Mouse (Mus musculus) embryonic facial prominence, embryonic 11.5 days (tissue): ENCODE results near the gene Myl3. TPM values are rescaled to one million over a fixed set of nuclear protein-coding genes. Genes with fewer than 3 reads are reported as not detected.
A peak's percentile ranks its signal among the peaks of the same experiment; 100 is the strongest.

Experiments
- ATAC-seq: fragments of 200-750 bp; cut with Nextera tagmentation; replicated peaks from 2 replicates; pipeline ENCODE4 v1.8.0; 2017; ENCODE audit warnings: low read depth; ENCODE audit not compliant: insufficient number of reproducible peaks, low FRiP score, low TSS enrichment
- DNase-seq: peaks from one replicate; pipeline ENCODE4 v3.0.0-alpha.2; 2015; ENCODE audit warnings: low spot score
- H3K27ac ChIP-seq: fragments of 300-500 bp; sonication (generic); replicated peaks from 2 replicates; pipeline ENCODE4 v1.5.1; 2014; ENCODE audit warnings: mild to moderate bottlenecking, low read depth, low read length, control low read depth
- H3K27me3 ChIP-seq: fragments of 300-500 bp; sonication (generic); 2 replicates; pipeline ENCODE4 v1.6.1; 2014; ENCODE audit warnings: mild to moderate bottlenecking, low read length, moderate library complexity, mixed read lengths; ENCODE audit not compliant: control insufficient read depth, insufficient read depth
- H3K36me3 ChIP-seq: fragments of 300-500 bp; sonication (generic); replicated peaks from 2 replicates; pipeline ENCODE4 v1.6.1; 2014; ENCODE audit warnings: low read depth, mild to moderate bottlenecking, low read length, moderate library complexity, mixed read lengths; ENCODE audit not compliant: control insufficient read depth, insufficient read depth
- H3K4me1 ChIP-seq: fragments of 300-500 bp; sonication (generic); 2 replicates; pipeline ENCODE4 v1.6.1; 2014; ENCODE audit warnings: low read length, mixed read lengths; ENCODE audit not compliant: control insufficient read depth, insufficient read depth
- H3K4me2 ChIP-seq: fragments of 300-500 bp; sonication (generic); 2 replicates; pipeline ENCODE4 v1.6.1; 2014; ENCODE audit warnings: low read depth, mild to moderate bottlenecking, control low read depth, low read length, moderate library complexity
- H3K4me3 ChIP-seq: fragments of 300-500 bp; sonication (generic); 2 replicates; pipeline ENCODE4 v1.5.1; 2014; ENCODE audit warnings: low read depth, low read length, control low read depth
- H3K9ac ChIP-seq: fragments of 300-500 bp; sonication (generic); replicated peaks from 2 replicates; pipeline ENCODE4 v1.6.1; 2014; ENCODE audit warnings: mild to moderate bottlenecking, control low read depth, low read length
- H3K9me3 ChIP-seq: fragments of 300-500 bp; sonication (generic); replicated peaks from 2 replicates; pipeline ENCODE4 v1.6.1; 2016; ENCODE audit warnings: mild to moderate bottlenecking, low read length, inconsistent platforms, mixed read lengths; ENCODE audit not compliant: control insufficient read depth
- WGBS: fragments of 180-500 bp; shearing (Covaris S2); extraction: QIAGEN DNeasy Blood & Tissue Kit; methylation state at CpG from one replicate; pipeline ENCODE4 v1.1.7; 2014; 5-methylcytosine and 5-hydroxymethylcytosine counted together
- polyA plus RNA-seq: library from polyadenylated mRNA; unstranded; fragments of >200 nt; fragmentation: Nextera tagmentation; extraction: Ambion mirVana; gene quantifications from 2 replicates; pipeline ENCODE4 v1.2.1, GENCODE M21; 2014

Gene Myl3
- polyA plus RNA-seq, 1 experiment from 2014 or later, result 14.9 TPM

DNA sequence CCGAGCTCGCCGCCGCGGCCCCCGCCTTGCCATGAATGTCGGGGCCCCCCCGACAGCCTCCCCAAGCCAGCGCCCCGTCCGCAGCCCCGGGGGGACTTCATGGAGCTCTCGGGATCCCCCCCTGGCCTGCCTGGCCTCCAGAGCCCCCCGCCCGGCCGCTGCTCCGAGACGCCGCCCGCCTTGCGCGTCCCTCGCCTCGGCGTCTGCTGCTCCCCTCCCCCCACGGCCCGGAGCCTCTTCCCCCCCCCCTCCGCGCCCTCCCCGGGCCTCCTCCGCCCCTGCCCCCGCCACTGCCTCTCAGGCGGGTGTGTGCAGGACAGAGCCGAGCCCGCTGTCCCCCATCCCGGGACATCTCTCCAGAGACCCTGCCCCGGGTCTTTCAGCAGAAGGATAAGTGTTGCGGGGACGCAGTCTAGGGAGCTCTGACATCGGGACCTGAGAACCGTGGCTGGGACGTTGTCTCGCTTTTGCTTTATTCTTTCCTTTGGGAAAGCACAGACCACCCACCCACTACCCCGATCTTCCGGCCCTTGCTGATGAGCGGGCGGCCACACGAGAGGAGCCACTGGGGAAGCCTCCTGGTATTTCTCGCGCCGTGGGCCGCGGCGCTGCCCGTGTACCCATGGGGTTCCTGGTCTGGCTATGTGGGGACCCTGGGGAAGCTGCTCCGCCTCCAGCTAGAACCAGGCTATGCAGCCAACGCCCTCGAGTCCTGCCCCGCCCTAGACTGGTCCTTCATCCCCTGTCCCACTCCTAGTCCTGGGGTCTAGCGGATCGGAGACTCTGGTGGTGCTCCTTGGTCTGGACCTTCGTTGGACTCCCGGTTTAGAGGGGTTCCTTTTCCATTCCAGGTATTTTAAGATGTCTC is 2.0 kb downstream of the Myl3 start:
- Histone ChIP-seq H3K27me3 (no peaks in the 10 kb centered on the region), H3K36me3 (no peaks in the 10 kb centered on the region), H3K4me2 (peak overlapping the region; percentile 81), H3K9me3 (no peaks in the 10 kb centered on the region), H3K4me1 (no peaks in the 10 kb centered on the region; the same call in none of the 2 replicates), H3K9ac (peak overlapping the region; percentile 93), H3K4me3 (peak overlapping the region; percentile 87), H3K27ac (peak overlapping the region; percentile 93)
- WGBS, result 2% methylated on average over 41 of the region's 63 CpGs
- peak; percentile 67 for DNase-seq
- ATAC-seq, result peak; percentile 36; the same call in 1 of the 2 replicates

GRCm38 (mm10) chr9:110745752-110746151 is 4.1 kb downstream of the Myl3 start:
- 9% methylated on average over 5 of the region's 5 CpGs for WGBS
- H3K4me1 ChIP-seq, result no peaks in the 10 kb centered on the region; the same call in none of the 2 replicates
- no peak for ATAC-seq
- no peaks in the 10 kb centered on the region for H3K27me3 ChIP-seq
- no peak overlapping the region for H3K4me2 ChIP-seq
- H3K9me3 ChIP-seq, result no peaks in the 10 kb centered on the region
- H3K4me3 ChIP-seq, result no peak overlapping the region
- DNase-seq, result no peak
- H3K27ac ChIP-seq, result no peak overlapping the region
- H3K9ac ChIP-seq, result no peak overlapping the region
- no peaks in the 10 kb centered on the region for H3K36me3 ChIP-seq

DNA sequence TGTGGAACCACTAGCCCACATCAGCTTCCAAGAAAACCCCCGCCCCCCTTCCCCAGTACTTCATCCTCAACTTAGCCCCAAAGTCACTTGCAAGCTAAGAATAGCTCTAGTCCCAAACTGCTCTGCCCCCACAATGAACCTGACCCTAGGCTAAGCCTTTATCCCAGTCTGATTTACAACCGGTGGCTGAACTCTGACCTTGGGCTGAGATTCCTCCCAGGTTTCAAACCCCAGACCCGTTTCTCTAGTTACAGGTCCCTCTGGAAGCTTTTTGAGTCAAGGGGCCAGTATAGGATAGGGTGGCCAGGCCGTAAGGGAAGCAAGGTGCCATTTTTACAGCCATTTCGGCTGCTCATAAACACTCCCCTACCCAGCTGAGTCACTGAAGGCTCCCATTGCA is 4.6 kb downstream of the Myl3 start:
- no peak overlapping the region for H3K27ac ChIP-seq
- H3K4me3 ChIP-seq, result no peak overlapping the region
- H3K9ac ChIP-seq, result no peak overlapping the region
- ATAC-seq, result no peak
- no peak for DNase-seq
- no peaks in the 10 kb centered on the region for H3K36me3 ChIP-seq
- H3K4me1 ChIP-seq, result no peaks in the 10 kb centered on the region; the same call in none of the 2 replicates
- H3K4me2 ChIP-seq, result no peak overlapping the region
- WGBS, result 30% methylated on average over 5 of the region's 5 CpGs
- H3K27me3 ChIP-seq, result no peaks in the 10 kb centered on the region
- H3K9me3 ChIP-seq, result no peaks in the 10 kb centered on the region

DNA sequence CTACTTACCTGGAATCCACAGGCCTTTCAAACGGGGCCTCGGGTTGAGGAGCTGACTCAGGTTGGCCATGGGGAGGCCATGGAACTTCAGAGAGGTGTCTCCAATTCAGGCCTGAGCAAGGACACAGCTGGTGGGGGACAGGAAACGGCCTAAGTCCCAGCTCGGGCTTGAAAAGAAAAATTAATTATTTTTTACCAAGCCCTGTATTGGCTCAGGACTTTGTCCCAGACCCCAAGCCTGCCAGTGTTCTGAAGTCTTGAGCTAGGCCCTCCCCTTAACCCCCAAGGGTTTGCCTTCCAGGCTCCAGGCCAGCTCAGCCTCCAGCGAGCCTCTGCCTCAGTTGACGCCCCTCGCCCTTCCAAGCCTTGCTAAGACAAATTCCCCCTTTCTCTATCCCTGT is 5.3 kb downstream of the Myl3 start, which contains the start of gene Pth1r:
Gene Pth1r, minus strand, starts transcription at position 185 of the 400 bp plus-strand sequence.
- Histone ChIP-seq H3K4me3 (no peak within 1 kb of the TSS), H3K9ac (no peak within 1 kb of the TSS), H3K36me3 (no peaks in the 10 kb centered on the region), H3K4me1 (no peaks in the 10 kb centered on the region; the same call in none of the 2 replicates), H3K27me3 (no peaks in the 10 kb centered on the region), H3K27ac (no peak within 1 kb of the TSS), H3K4me2 (no peak within 1 kb of the TSS), H3K9me3 (no peaks in the 10 kb centered on the region)
- 58% methylated on average over 7 of the region's 7 CpGs for WGBS
- no peak for DNase-seq
- no peak for ATAC-seq

DNA sequence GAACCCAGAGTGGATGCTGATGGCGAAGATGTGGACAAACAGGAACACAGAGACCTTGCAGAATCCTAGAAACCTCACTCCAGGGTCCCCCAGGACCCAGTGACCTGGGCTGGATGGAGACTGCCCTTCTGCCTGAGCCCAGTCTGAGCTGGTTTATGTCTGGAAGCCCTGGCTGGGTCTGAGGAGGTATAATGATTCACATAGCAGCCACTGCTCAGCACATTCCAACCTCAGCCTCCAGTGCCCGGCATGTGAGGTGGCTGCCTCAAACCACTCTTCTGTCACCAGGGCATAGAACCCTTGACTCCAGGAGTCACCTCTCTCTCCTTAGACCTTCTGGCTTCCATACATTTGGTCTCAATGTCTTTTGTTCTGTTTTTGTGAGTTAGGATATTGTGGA is 6.8 kb downstream of the Myl3 start:
- no peaks in the 10 kb centered on the region for H3K27me3 ChIP-seq
- no peak overlapping the region for H3K4me2 ChIP-seq
- H3K4me3 ChIP-seq, result no peak overlapping the region
- no peak overlapping the region for H3K27ac ChIP-seq
- ATAC-seq (no peak), DNase-seq (no peak)
- WGBS, result 70% methylated on average over 2 of the region's 2 CpGs
- H3K9ac ChIP-seq, result no peak overlapping the region
- no peaks in the 10 kb centered on the region for H3K36me3 ChIP-seq
- H3K9me3 ChIP-seq, result no peaks in the 10 kb centered on the region
- no peaks in the 10 kb centered on the region; the same call in none of the 2 replicates for H3K4me1 ChIP-seq

- Histone ChIP-seq H3K4me1 (no peaks in the 10 kb centered on the region; the same call in 1 of the 2 replicates), H3K9ac (peak overlapping the region; percentile 5; the same call in 1 of the 2 replicates), H3K27me3 (no peaks in the 10 kb centered on the region), H3K36me3 (no peaks in the 10 kb centered on the region), H3K27ac (0 out of 2 replicates have a peak overlapping the region, but pooled peaks have one; percentile 9), H3K4me3 (no peak overlapping the region), H3K4me2 (no peak overlapping the region), H3K9me3 (no peaks in the 10 kb centered on the region)
- 29% methylated on average over 14 of the region's 14 CpGs for whole genome bisulfite sequencing
- no peak for ATAC-seq
- DNase-seq, result peak; percentile 51
Observed at GRCm38 (mm10) chr9:110750404-110751187, 8.9 kb downstream of the Myl3 start.

DNA sequence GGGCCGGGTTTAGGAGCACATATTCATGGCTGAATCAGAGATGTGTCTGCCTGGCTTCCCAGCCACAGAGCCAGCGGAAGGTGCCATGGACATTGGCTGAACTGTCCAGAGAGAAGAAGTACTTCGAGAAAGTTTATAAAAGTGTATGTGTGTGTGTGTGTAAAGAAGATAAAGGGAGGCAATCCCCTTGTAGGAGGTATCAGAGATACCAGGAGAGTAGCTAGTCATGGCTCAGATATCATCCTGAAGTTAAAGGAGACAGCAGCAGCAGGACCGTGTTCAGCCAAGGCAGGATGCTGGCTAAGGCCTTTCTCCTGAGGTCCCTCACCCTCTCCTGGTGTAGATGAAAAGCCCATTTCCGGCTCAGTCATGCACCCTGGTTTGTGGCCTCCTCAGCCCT is 9.8 kb downstream of the Myl3 start:
- Histone ChIP-seq H3K27ac (no peak overlapping the region), H3K27me3 (no peaks in the 10 kb centered on the region), H3K9ac (no peak overlapping the region), H3K4me2 (no peak overlapping the region), H3K4me1 (no peaks in the 10 kb centered on the region; the same call in 1 of the 2 replicates), H3K9me3 (no peaks in the 10 kb centered on the region), H3K36me3 (no peaks in the 10 kb centered on the region), H3K4me3 (no peak overlapping the region)
- ATAC-seq, result no peak
- 76% methylated on average over 5 of the region's 5 CpGs for WGBS
- DNase-seq, result no peak
